Mouse (Mus musculus): ENCODE data around the gene Psmd14. TPM values are rescaled to one million over a fixed set of nuclear protein-coding genes. Genes with fewer than 3 reads are reported as not detected.

Psmd14 gene
- polyA plus RNA-seq, 2 experiments from 2014 or later, result 180 to 182 TPM

DNA sequence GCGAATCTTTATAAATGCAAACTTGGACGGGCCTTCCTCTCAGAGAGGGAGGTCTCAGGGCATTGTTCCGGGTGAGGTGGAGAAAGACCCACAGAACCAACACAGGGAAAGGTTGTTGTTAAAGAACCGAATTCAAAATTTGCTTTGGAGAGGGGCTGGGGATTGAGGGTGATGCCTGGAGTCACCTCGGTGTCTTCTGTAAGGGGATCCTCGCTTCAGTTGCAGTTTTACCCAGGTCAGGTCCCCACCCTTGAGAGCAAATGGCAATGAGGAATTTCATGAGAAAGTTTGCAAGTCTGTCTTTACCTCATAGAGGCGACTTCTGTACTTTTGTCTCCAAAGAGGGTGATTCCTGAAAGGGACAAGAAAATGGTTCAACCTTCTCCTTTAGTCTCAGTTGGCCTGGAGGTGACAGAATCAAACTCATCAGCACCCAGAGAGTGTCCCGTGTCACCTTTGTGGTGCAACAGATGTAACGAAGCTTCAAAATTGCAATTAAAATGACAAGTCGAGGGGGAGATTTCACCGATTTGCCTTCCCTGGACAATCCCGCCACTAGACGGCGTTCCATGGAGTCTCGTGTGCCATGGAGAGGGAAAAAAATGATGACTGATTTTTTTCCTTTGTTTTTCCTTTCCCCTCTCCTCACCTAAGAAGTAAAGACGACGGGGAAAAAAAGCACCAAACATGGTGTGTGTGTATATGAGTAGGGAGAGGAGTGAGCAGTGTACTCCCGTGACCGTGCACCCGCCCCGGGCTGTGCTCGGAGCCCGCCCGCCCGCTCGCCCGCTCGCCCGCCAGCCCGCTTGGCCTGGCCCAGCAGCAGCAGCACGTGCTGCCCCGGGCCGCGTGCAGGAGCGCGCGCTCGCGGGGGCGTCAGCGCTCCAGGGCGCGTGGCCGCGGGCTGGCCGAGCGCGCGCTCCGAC lies 103.3 kb downstream of the Psmd14 start:
- no peak for ATAC-seq

DNA sequence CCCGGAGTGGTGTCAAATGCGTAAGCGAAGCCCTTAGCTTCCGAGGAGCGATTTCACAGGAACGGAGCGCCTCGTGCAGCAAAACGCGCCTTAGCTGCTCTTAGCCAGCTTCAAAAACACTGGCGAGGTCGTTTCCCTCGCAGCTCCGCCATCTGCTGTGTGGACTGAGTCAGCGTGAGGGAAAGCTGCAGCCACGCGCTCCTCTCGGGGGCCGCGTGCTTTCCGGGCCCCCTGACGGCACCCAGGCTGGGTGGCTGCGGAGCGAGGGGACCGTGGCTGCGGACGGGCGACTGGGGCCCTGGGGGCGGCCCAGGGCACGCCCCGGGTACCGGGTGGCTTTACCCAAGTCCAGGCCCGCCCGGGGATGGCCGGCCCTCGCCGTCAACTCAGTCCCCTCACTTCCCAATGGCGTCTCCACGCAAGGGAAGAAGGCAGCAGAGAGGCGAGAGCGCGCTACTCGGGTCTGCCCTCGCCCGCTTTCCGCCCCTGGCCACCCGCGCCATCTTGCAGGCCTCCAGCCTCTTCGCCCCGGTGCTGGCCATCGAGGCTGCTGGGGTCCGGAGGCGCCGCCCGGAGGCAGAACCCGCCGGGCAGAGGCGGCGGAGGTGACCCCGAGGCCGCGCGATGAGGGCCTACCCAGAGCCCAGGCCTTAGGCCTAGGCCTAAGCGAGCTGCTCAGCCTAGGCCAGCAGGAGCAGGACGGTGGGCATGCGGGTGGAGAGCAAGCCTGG lies 104.3 kb downstream of the Psmd14 start:
- ATAC-seq, result no peak

DNA sequence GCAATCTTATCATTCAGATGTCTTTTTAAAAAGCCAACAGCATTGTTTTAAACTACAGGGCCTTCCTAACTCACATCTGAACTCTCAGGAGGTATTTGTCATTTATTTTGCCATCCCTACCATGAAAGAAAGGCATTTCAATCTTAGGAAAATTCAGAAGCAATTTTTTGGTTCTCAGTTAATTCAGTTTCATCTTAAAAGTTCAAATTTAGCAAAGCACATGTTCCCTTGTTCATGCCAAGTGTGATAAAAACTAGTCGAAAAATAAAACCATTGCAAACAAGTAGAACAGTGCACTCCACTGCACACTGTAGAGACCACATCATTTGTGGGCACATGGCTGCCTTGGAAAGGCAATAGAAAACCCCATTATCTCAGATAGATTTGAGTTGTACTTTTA lies 106.7 kb downstream of the Psmd14 start:
- no peak for ATAC-seq

DNA sequence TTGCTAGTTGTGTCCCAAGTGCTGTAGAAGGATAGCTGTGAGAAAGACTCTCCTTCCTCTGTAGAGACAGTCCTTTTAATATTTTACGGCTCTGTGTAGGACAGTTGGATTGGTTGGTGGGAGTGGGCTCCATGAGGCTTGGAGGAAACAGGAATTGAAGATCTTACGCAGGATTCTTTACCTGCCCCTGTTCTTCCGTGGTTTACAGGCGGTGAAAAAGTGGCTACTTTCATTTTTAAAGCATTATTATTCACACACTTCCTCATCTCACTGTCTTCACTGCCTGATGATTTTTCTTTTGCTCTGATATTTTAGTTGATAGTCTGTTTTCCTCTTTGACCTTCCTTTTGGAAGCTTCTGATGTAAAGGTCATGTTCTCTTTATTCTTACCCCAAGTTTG lies 108.7 kb downstream of the Psmd14 start:
- no peak for ATAC-seq

GRCm38 (mm10) chr2:61823426-61824140 lies 112.1 kb downstream of the Psmd14 start:
- ATAC-seq, result no peak

DNA sequence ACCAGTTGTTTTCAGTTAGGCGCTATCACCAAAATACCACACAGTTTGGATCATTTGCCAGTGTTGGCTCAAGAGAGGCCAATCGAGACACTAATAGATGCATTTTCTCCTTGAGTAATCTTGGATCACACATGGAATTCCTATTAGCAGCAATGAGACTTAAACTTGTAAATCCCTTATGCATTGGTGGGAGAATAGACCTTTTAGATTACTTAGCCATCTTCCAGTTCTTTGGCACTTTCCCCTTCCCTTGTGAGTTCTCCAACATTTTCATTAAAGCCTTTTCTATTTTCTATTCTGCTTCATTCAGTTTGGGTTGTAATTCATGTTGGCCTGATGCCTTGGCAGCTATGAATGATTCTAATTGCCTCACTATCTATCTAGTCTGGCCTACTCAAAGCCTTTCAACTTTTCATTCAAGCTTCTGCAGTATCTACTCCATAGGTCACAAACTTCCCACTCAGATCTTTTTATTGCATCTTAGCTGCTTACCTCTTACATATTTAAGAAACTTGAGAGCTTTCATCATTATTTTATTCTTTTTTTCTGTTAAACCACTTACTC lies 125.8 kb downstream of the Psmd14 start:
- ATAC-seq, result no peak

Other genes with a start within 250 kb of the Psmd14 start
- 100 to 1,000 TPM; 244 to 260 TPM for gene Tank, start 133.1 kb upstream of the Psmd14 start, polyA plus RNA-seq (2017; shearing (Covaris generic))
- not detected for gene Tbr1, start 91.2 kb downstream of the Psmd14 start, polyA plus RNA-seq (2017; shearing (Covaris generic))